Mouse (Mus musculus) ovary, postnatal 36 days (tissue): ENCODE measurements around the gene Lrrc4b.

ENCODE experiments used
- DNase-seq: peaks from one replicate; pipeline ENCODE4 v3.0.0; 2022; ENCODE audit warnings: low spot score, mixed read lengths

Gene Lrrc4b

GRCm38 (mm10) chr7:44428968-44429521 lies at the start of gene Lrrc4b:
Gene Lrrc4b, plus strand, starts transcription at chr7:44429018.
- DNase-seq = no peak

GRCm38 (mm10) chr7:44382541-44382940 lies 46.3 kb upstream of the Lrrc4b start:
- DNase-seq = no peak

GRCm38 (mm10) chr7:44383980-44384715 lies 44.7 kb upstream of the Lrrc4b start, which contains the start of gene Syt3:
Gene Syt3, plus strand, starts transcription at chr7:44384102.
- peak; percentile 52 for DNase-seq

DNA sequence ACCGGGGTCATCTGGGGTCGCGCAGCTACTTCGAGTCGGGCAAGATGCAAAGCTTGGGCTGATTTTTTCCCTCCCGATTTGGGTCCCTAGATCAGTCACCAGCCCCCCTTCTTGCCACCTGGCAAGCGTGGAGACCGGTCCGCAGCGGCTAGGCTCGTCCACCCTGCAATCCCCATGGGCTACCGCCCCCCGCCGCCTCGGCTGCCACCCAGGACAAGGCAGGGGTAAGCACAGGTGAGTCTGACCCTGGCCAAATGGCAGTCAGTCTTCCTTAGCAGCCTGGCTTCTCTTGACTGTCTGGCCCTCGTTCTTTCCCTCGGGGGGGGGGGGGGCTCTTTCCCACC lies 44.1 kb upstream of the Lrrc4b start:
- no peak for DNase-seq

DNA sequence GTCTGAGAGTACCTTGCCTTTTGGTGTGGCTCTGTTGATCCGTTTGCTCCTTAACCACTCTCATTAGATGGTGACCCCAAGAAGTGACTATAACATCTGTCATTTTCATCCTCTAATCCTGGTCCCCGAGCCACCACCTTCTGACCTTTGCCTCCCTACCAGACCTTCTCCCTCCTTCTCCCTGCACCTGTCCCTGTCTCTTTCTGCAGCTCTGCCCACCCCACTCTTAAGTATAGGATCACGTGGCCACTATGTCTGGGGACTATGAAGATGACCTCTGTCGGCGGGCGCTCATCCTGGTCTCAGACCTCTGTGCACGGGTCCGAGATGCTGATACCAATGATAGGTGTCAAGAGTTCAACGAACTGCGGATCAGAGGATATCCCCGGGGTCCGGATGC lies 43.1 kb upstream of the Lrrc4b start, which contains the start of gene 1700008O03Rik:
Gene 1700008O03Rik, minus strand, starts transcription at position 101 of the 400 bp plus-strand sequence.
- DNase-seq = no peak

- no peak for DNase-seq
Observed at GRCm38 (mm10) chr7:44391831-44392230, 37.0 kb upstream of the Lrrc4b start.

GRCm38 (mm10) chr7:44392341-44392740 lies 36.5 kb upstream of the Lrrc4b start:
- DNase-seq = no peak

DNA sequence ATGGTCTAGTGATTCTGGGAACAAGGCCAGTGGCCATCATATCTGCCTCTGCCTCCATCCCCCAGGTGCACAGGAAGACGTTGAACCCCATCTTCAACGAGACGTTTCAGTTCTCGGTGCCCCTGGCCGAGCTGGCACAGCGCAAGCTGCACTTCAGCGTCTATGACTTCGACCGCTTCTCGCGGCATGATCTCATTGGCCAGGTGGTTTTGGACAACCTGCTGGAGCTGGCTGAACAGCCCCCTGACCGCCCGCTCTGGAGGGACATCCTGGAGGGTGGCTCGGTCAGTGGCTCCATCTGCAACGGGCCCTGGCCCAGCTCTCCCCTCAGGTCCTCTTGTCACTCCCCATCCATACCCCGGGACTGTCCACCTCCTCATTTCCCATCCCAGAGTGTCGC lies 35.5 kb upstream of the Lrrc4b start:
- no peak for DNase-seq

DNA sequence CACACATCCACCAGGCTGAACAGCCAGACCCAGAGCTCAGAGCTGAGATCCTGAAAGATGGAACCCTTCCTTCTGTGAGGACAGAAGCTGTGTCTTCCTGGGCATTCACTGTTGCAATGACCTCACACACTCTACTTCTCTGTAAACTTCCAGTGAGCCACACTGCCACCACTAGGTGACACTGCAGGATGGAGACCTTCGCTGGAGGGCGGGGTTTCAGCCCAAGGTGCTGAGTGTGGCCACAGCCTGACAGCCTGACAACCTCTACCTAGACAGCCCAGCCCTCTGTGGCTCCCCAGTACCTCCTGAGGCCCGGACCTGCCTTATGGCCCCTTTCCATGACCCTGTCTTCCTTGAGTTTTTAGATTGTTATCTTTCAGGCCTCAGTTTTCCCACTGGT lies 30.2 kb upstream of the Lrrc4b start:
- DNase-seq = peak; percentile 24

- no peak for DNase-seq
Observed at GRCm38 (mm10) chr7:44401673-44402072, 27.1 kb upstream of the Lrrc4b start.

DNA sequence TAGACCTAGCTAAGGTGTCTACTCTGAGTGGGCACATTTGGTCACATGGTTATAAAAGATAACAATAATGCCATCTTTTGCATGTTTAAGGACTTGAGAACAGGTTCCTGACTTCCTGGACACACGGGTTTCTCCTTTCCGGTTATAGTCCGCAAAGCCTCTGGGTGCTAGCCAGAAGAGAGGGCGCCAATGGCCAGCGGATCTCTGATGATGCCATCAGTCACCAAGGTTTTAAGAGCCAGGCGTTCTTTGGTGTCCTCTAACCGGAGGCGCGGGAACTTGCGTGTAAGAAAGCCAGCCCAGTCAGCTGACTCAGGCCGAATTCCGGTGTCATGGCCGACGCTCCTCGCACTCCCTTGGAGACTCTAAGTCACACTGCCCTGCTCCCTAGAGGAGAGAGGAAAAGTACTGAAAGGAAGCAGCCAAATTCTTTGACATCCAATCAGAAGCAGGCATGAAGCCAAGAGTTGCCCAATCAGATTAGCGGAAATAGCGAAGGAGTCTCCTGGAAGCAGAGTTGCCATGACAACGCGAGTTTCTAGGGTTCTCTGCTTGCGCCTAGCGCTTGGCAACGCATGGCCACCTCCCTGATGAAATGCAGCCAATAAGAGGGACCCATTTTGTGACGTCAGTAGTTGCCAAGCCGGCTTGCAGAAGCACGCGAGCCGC lies 23.3 kb upstream of the Lrrc4b start:
- DNase-seq = peak; percentile 75

DNA sequence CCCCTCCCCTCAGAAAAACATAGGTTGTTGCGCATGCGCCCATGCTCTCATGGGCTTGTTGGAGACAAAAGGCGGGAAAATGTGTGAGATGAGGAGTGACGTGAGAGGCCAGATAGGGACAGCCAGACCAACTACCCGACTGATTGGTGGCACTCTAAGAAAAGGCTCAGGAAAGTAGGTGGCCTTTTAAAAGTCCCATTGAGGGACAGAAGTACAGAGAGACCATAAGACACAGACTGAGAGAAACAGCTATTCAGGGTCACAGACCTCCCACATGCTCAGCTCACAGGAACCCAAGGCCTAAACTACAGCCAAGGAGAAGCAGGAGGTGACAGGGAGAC lies 22.8 kb upstream of the Lrrc4b start:
- DNase-seq = no peak

DNA sequence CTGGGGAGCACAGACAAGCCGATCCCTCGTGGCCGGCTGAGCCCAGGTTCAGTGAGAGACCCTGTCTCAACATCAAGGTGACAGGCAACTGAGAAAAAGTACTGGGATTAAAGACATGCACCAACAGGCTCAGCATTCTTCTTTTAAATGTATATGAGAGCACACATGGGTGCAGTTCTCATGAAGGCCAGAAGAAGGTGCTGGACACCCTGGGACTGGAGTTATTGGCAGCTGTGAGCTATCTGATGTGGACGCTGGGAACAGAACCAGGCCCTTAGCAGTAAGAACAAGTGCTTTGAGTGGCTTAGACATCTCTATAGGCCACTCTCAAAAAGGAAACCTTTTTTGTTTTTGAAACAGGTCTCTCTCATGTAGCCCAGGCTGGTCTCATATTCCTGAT lies 17.7 kb upstream of the Lrrc4b start:
- no peak for DNase-seq

DNA sequence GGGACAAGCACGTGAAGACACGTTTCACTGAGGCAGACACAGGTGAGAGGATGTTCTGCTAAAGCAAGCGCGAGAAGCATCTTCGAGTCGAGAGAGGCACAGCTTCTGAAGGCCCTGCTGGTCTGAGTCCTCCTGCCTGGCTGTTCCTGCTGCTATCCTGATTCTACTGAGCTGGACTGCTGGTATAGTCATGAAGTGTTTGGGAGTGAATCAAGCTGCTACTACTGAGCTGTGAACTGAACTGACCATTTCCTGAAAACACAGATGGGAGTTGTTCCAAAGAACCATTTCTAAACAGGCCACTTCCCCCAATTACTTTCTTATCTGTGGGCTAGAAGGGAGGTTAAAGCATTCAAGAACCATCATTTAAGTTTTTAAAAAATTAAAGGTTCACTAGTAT lies 15.5 kb upstream of the Lrrc4b start:
- no peak for DNase-seq

DNA sequence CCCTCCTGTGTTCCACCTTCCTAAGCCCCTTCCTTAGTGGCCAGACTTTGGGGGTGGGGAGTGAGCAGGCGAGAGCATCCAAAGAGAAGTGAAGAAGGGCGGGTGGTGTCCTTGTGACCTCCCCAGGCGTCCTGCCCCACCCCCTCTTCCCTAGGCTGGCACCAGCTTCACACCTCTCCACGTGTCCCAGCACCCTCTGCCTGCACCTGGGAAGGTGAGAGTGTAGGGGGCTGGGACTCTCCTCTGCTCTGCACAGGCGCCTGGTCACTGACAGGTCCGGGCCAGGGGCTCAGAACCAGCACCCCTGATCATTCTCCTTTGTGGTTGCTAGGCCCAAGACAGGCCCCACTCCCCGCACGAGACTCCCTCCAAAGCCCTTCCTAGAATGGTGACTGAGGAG lies 1.2 kb upstream of the Lrrc4b start:
- no peak for DNase-seq

DNA sequence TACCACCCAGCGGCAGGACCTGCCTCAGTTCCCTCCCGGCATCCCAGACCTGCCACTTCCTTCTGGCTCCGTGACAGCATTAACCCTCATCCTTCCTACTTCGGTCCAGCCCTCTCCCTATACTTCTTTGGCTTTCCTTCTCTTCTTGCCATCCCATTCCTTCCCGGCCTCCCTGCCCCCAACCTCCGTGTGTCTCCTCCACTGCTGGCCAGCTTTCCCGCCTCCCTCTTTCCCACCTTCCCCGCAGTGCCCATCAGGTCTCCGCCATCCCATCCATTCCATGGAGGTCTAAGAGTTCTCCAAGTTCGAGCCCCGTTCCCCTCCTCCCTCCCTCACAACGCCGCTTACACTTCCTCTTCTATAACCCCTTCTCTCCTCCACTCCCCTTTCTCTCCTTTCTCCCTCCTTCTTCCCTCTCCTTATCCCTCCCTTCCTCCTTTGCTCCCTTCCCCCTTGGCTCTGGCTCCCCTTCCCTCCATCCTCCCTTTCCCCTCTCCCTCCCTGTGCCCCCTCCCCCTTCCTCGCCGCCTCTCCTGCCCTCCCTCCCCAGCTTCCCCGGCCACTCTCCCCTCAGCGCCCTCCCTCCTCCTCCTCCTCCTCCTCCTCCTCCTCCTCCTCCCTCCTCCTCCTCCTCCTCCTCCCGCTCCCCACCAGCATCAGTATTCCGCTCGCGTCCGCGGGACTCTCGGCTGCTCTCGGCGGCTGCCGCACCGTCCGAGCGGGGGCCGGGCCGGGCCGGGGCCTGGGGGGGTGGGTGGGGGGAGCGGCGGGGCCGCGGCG lies 457 bp upstream of the Lrrc4b start:
- DNase-seq = no peak

GRCm38 (mm10) chr7:44429534-44430488 lies 993 bp downstream of the Lrrc4b start:
- DNase-seq = no peak

- DNase-seq = no peak
Observed at GRCm38 (mm10) chr7:44432550-44432949, 3.7 kb downstream of the Lrrc4b start.

DNA sequence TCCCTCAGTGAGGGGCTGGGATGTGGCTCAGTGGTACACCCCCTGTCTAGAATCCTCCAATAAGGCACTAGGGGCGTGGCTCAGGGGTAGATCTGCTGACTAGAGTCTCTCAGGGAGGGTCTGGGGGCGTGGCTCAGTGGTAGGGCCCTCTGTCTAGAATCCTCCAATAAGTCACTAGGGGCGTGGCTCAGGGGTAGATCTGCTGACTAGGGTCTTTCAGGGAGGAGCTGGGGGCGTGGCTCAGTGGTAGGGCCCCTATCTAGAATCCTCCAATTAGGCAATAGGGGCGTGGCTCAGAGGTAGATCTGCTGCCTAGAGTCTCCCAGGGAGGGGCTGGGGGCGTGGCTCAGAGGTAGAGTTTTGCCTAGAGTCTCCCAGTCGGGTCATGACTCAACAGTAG lies 4.6 kb downstream of the Lrrc4b start:
- no peak for DNase-seq

DNA sequence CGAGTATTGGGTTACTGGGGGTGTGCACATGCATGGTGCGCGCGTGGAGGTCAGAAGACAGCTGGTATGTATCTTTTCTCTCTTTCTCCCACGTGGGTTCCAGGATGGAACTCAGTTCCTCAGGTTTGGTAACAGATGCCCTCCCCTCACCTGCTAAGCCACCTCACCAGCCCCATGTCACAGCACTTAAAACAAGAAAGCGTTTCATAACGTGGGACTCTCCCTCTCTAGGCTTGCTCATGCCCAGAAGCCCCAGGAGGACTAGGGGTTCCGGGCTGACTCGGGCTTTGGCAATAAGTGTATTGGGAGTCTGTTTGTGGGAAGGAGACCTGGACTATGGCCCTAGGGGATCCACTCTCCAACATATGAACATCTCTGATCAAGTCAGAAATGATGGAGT lies 5.3 kb downstream of the Lrrc4b start:
- no peak for DNase-seq

- DNase-seq = no peak
Observed at GRCm38 (mm10) chr7:44435796-44436195, 7.0 kb downstream of the Lrrc4b start.

GRCm38 (mm10) chr7:44436267-44436666 lies 7.4 kb downstream of the Lrrc4b start:
- DNase-seq = no peak
